Comparison of ENCODE assay signal across 15 mouse cellular contexts in genomic region chr7:99704736-99705519, GRCm38 (mm10). TPM values are rescaled to one million over a fixed set of nuclear protein-coding genes. Genes with fewer than 3 reads are reported as not detected.
DNase-seq lines count a peak whose midpoint lies in the region; ATAC-seq and TF ChIP-seq lines count a peak whose summit lies in the region.
"Had no signal": no experiment of that assay in that cellular context is flagged by ENCODE, and none has a peak within 500 bp of the region (broad histone marks: within the 10 kb centered on the region; RNA-seq: fewer than 3 reads in every experiment).

No protein-coding gene starts in this region.

- peaks cover 44% of the 10 kb centered on the region for H3K4me1 ChIP-seq in forebrain, embryonic 10.5 days
- no peaks in the 10 kb centered on the region for H3K4me1 ChIP-seq in forebrain, embryonic 11.5 days (replicated peaks; ENCODE audit: control insufficient read depth, insufficient read depth, low read length)
- H3K4me1 ChIP-seq in intestine, embryonic 14.5 days (replicated peaks; ENCODE audit: control insufficient read depth, insufficient read depth, low read length): peaks cover 15% of the 10 kb centered on the region
- H3K4me1 ChIP-seq in intestine, embryonic 15.5 days (replicated peaks): peaks cover 23% of the 10 kb centered on the region
- H3K4me1 ChIP-seq in midbrain, embryonic 10.5 days: peaks cover 39% of the 10 kb centered on the region
- H3K4me1 ChIP-seq in midbrain, embryonic 11.5 days (ENCODE audit: control insufficient read depth, insufficient read depth, low read length): peaks cover 4% of the 10 kb centered on the region; the same call in 1 of the 2 replicates
- peaks cover 15% of the 10 kb centered on the region; the same call in 1 of the 2 replicates for H3K4me1 ChIP-seq in small intestine, adult 2 months (ENCODE audit: control insufficient read depth, insufficient read depth, insufficient read length, low read length)

- H3K4me3 ChIP-seq in forebrain, embryonic 10.5 days: no peak overlapping the region
- H3K4me3 ChIP-seq in forebrain, embryonic 11.5 days (ENCODE audit: low read depth, low read length): no peak overlapping the region
- H3K4me3 ChIP-seq in intestine, embryonic 14.5 days (ENCODE audit: low read depth, low read length): no peak overlapping the region
- no peak overlapping the region for H3K4me3 ChIP-seq in intestine, embryonic 15.5 days (replicated peaks)
- no peak overlapping the region for H3K4me3 ChIP-seq in midbrain, embryonic 10.5 days
- no peak overlapping the region for H3K4me3 ChIP-seq in midbrain, embryonic 11.5 days (ENCODE audit: low read depth, low read length)
- peak overlapping the region; percentile 39 for H3K4me3 ChIP-seq in small intestine, adult 2 months (ENCODE audit: low read depth, low read length)
- H3K4me3 ChIP-seq: embryonic facial prominence, embryonic 15.5 days had no signal

- H3K4me2 ChIP-seq in forebrain, embryonic 11.5 days (ENCODE audit: low read depth, low read length, severe bottlenecking): no peak overlapping the region
- H3K4me2 ChIP-seq in intestine, embryonic 14.5 days (ENCODE audit: low read length): 0 out of 2 replicates have a peak overlapping the region, but pooled peaks have one; percentile 5
- no peak overlapping the region for H3K4me2 ChIP-seq in intestine, embryonic 15.5 days (replicated peaks)
- no peak overlapping the region for H3K4me2 ChIP-seq in midbrain, embryonic 11.5 days
- H3K4me2 ChIP-seq: embryonic facial prominence, embryonic 15.5 days had no signal

- ATAC-seq in forebrain, embryonic 11.5 days (replicated peaks; ENCODE audit: low FRiP score): no peak
- no peak for ATAC-seq in intestine, embryonic 14.5 days (replicated peaks; ENCODE audit: low FRiP score, low TSS enrichment, low read depth)
- no peak for ATAC-seq in intestine, embryonic 15.5 days
- ATAC-seq in midbrain, embryonic 11.5 days (ENCODE audit: low FRiP score): no peak

- TF ChIP-seq CTCF in small intestine, adult 2 months (IDR thresholded peaks at IDR 0.05; ENCODE audit: extremely low read depth, insufficient read length, insufficient replicate concordance, low read depth, low read length): no peak

- 85% methylated on average over 3 of the region's 3 CpGs for WGBS in forebrain, embryonic 10.5 days
- WGBS in forebrain, embryonic 11.5 days: 87% methylated on average over 3 of the region's 3 CpGs
- WGBS in intestine, embryonic 14.5 days: 79% methylated on average over 3 of the region's 3 CpGs
- WGBS in intestine, embryonic 15.5 days: 84% methylated on average over 3 of the region's 3 CpGs
- 85% methylated on average over 3 of the region's 3 CpGs for WGBS in midbrain, embryonic 10.5 days
- WGBS in midbrain, embryonic 11.5 days: 81% methylated on average over 3 of the region's 3 CpGs
- 88% methylated on average over 3 of the region's 3 CpGs for WGBS in small intestine, adult 2 months

- 0 out of 2 replicates have a peak, but pooled peaks cover 12% of the 10 kb centered on the region for H3K27me3 ChIP-seq in forebrain, embryonic 10.5 days (ENCODE audit: poor library complexity, severe bottlenecking)
- H3K27me3 ChIP-seq in forebrain, embryonic 11.5 days (ENCODE audit: control insufficient read depth, insufficient read depth, low read length): no peaks in the 10 kb centered on the region
- no peaks in the 10 kb centered on the region for H3K27me3 ChIP-seq in intestine, embryonic 14.5 days (replicated peaks; ENCODE audit: control insufficient read depth, insufficient read depth, low read length)
- H3K27me3 ChIP-seq in intestine, embryonic 15.5 days (replicated peaks): no peaks in the 10 kb centered on the region; the same call in 1 of the 2 replicates
- peaks cover 15% of the 10 kb centered on the region; the same call in 1 of the 2 replicates for H3K27me3 ChIP-seq in midbrain, embryonic 10.5 days (ENCODE audit: low read depth, poor library complexity, severe bottlenecking)
- no peaks in the 10 kb centered on the region for H3K27me3 ChIP-seq in midbrain, embryonic 11.5 days (ENCODE audit: control insufficient read depth, insufficient read depth, low read length)
- H3K27me3 ChIP-seq in small intestine, adult 2 months (ENCODE audit: control insufficient read depth, insufficient read depth, low read length): no peaks in the 10 kb centered on the region
- H3K27me3 ChIP-seq: embryonic facial prominence, embryonic 15.5 days had no signal

- no peak for DNase-seq in forebrain, embryonic 10.5 days (ENCODE audit: extremely low spot score, low spot score)
- DNase-seq in forebrain, embryonic 11.5 days (ENCODE audit: low spot score): no peak
- no peak for DNase-seq in intestine, embryonic 14.5 days (ENCODE audit: low spot score)
- no peak for DNase-seq in midbrain, embryonic 10.5 days (ENCODE audit: low spot score)
- DNase-seq in midbrain, embryonic 11.5 days (ENCODE audit: low spot score, missing footprints): no peak
- no peak for DNase-seq in frontal cortex, adult 2 months (ENCODE audit: extremely low spot score in 1 of 2, low spot score in 1 of 2)
- DNase-seq: adrenal gland, adult 8-10 months; kidney, postnatal 4 days; liver; lung, postnatal 4 days; retina, postnatal 1 day; thymus, adult 2 months had no signal

- H3K9me3 ChIP-seq in forebrain, embryonic 10.5 days: no peaks in the 10 kb centered on the region
- no peaks in the 10 kb centered on the region for H3K9me3 ChIP-seq in forebrain, embryonic 11.5 days (ENCODE audit: control insufficient read depth, low read length)
- H3K9me3 ChIP-seq in intestine, embryonic 14.5 days (ENCODE audit: control insufficient read depth, low read length): no peaks in the 10 kb centered on the region
- no peaks in the 10 kb centered on the region for H3K9me3 ChIP-seq in intestine, embryonic 15.5 days
- H3K9me3 ChIP-seq in midbrain, embryonic 10.5 days (replicated peaks): no peaks in the 10 kb centered on the region
- H3K9me3 ChIP-seq in midbrain, embryonic 11.5 days (ENCODE audit: control insufficient read depth, low read length): no peaks in the 10 kb centered on the region
- H3K9me3 ChIP-seq: embryonic facial prominence, embryonic 15.5 days had no signal

- H3K9ac ChIP-seq in forebrain, embryonic 11.5 days (ENCODE audit: low read length): no peak overlapping the region
- H3K9ac ChIP-seq in intestine, embryonic 14.5 days (ENCODE audit: low read length): no peak overlapping the region
- H3K9ac ChIP-seq in intestine, embryonic 15.5 days: no peak overlapping the region
- H3K9ac ChIP-seq in midbrain, embryonic 11.5 days (ENCODE audit: low read length): no peak overlapping the region
- H3K9ac ChIP-seq: embryonic facial prominence, embryonic 15.5 days had no signal

- H3K27ac ChIP-seq in forebrain, embryonic 10.5 days: peak overlapping the region; percentile 20; the same call in 1 of the 2 replicates
- no peak overlapping the region for H3K27ac ChIP-seq in forebrain, embryonic 11.5 days (ENCODE audit: low read depth, low read length)
- no peak overlapping the region for H3K27ac ChIP-seq in intestine, embryonic 14.5 days (ENCODE audit: low read depth)
- H3K27ac ChIP-seq in intestine, embryonic 15.5 days: no peak overlapping the region
- 0 out of 2 replicates have a peak overlapping the region, but pooled peaks have one; percentile 46 for H3K27ac ChIP-seq in midbrain, embryonic 10.5 days (replicated peaks)
- no peak overlapping the region for H3K27ac ChIP-seq in midbrain, embryonic 11.5 days (ENCODE audit: low read depth, low read length)
- peak overlapping the region; percentile 58; the same call in 1 of the 2 replicates for H3K27ac ChIP-seq in small intestine, adult 2 months (ENCODE audit: insufficient read depth, low read depth, low read length)
- H3K27ac ChIP-seq: embryonic facial prominence, embryonic 15.5 days had no signal

- no peaks in the 10 kb centered on the region for H3K36me3 ChIP-seq in forebrain, embryonic 10.5 days (replicated peaks)
- H3K36me3 ChIP-seq in forebrain, embryonic 11.5 days (ENCODE audit: control insufficient read depth, insufficient read depth, low read length): no peaks in the 10 kb centered on the region
- no peaks in the 10 kb centered on the region for H3K36me3 ChIP-seq in intestine, embryonic 14.5 days (ENCODE audit: control insufficient read depth, insufficient read depth, low read length)
- no peaks in the 10 kb centered on the region for H3K36me3 ChIP-seq in intestine, embryonic 15.5 days
- H3K36me3 ChIP-seq in midbrain, embryonic 10.5 days: no peaks in the 10 kb centered on the region
- no peaks in the 10 kb centered on the region for H3K36me3 ChIP-seq in midbrain, embryonic 11.5 days (ENCODE audit: control insufficient read depth, insufficient read depth, low read length)
- no peaks in the 10 kb centered on the region for H3K36me3 ChIP-seq in small intestine, adult 2 months (ENCODE audit: control insufficient read depth, insufficient read depth, low read length)
- H3K36me3 ChIP-seq: embryonic facial prominence, embryonic 15.5 days had no signal

- no peak for TF ChIP-seq POLR2A in small intestine, adult 2 months (IDR thresholded peaks at IDR 0.05; ENCODE audit: low read depth, low read length)

RNA-seq across cellular contexts. Expression of gene Slco2b1, which starts 6.2 kb away (rescaled TPM):
- 1.6 and 2.0 TPM in 2 replicates for polyA plus RNA-seq in forebrain, embryonic 10.5 days (2016; fragmentation: Nextera tagmentation; extraction: Ambion mirVana)
- 2.2 and 2.4 TPM in 2 replicates for polyA plus RNA-seq in forebrain, embryonic 11.5 days (2014; fragmentation: Nextera tagmentation; extraction: Ambion mirVana)
- 2.2 and 2.3 TPM in 2 replicates for polyA plus RNA-seq in intestine, embryonic 14.5 days (2014; fragmentation: Nextera tagmentation; extraction: Ambion mirVana)
- 2.7 and 3.1 TPM in 2 replicates for polyA plus RNA-seq in intestine, embryonic 15.5 days (2015; fragmentation: Nextera tagmentation; extraction: Ambion mirVana)
- polyA plus RNA-seq in midbrain, embryonic 10.5 days (2016; fragmentation: Nextera tagmentation; extraction: Ambion mirVana): 2.1 and 3.2 TPM in 2 replicates
- 2.3 and 2.5 TPM in 2 replicates for polyA plus RNA-seq in midbrain, embryonic 11.5 days (2014; fragmentation: Nextera tagmentation; extraction: Ambion mirVana)
- polyA plus RNA-seq in small intestine, adult 2 months (2012; rRNA removed): 19.3 and 28.3 TPM in 2 replicates
- polyA plus RNA-seq in frontal cortex, adult 2 months (2012; rRNA removed): 12.3 and 16.5 TPM in 2 replicates

RNA-seq across cellular contexts. Expression of gene Olfr520, which starts 25.1 kb away (rescaled TPM):
- not detected in 2 replicates for polyA plus RNA-seq in forebrain, embryonic 10.5 days (2016; fragmentation: Nextera tagmentation; extraction: Ambion mirVana)
- polyA plus RNA-seq in forebrain, embryonic 11.5 days (2014; fragmentation: Nextera tagmentation; extraction: Ambion mirVana): not detected in 2 replicates
- not detected in 2 replicates for polyA plus RNA-seq in intestine, embryonic 14.5 days (2014; fragmentation: Nextera tagmentation; extraction: Ambion mirVana)
- polyA plus RNA-seq in intestine, embryonic 15.5 days (2015; fragmentation: Nextera tagmentation; extraction: Ambion mirVana): not detected in 2 replicates
- polyA plus RNA-seq in midbrain, embryonic 10.5 days (2016; fragmentation: Nextera tagmentation; extraction: Ambion mirVana): not detected in 2 replicates
- not detected in 2 replicates for polyA plus RNA-seq in midbrain, embryonic 11.5 days (2014; fragmentation: Nextera tagmentation; extraction: Ambion mirVana)
- polyA plus RNA-seq in small intestine, adult 2 months (2012; rRNA removed): not detected in 2 replicates
- 0.06 TPM in 1 of 2 replicates, not detected in the other for polyA plus RNA-seq in frontal cortex, adult 2 months (2012; rRNA removed)
- polyA plus RNA-seq: embryonic facial prominence, embryonic 15.5 days; thymus, adult 2 months had no signal

RNA-seq across cellular contexts. Expression of gene Olfr521, which starts 58.4 kb away (rescaled TPM):
- polyA plus RNA-seq in forebrain, embryonic 10.5 days (2016; fragmentation: Nextera tagmentation; extraction: Ambion mirVana): not detected in 2 replicates
- polyA plus RNA-seq in forebrain, embryonic 11.5 days (2014; fragmentation: Nextera tagmentation; extraction: Ambion mirVana): not detected in 2 replicates
- not detected in 2 replicates for polyA plus RNA-seq in intestine, embryonic 14.5 days (2014; fragmentation: Nextera tagmentation; extraction: Ambion mirVana)
- not detected in 2 replicates for polyA plus RNA-seq in intestine, embryonic 15.5 days (2015; fragmentation: Nextera tagmentation; extraction: Ambion mirVana)
- polyA plus RNA-seq in midbrain, embryonic 10.5 days (2016; fragmentation: Nextera tagmentation; extraction: Ambion mirVana): not detected in 2 replicates
- not detected in 2 replicates for polyA plus RNA-seq in midbrain, embryonic 11.5 days (2014; fragmentation: Nextera tagmentation; extraction: Ambion mirVana)
- not detected in 2 replicates for polyA plus RNA-seq in small intestine, adult 2 months (2012; rRNA removed)
- not detected in 2 replicates for polyA plus RNA-seq in frontal cortex, adult 2 months (2012; rRNA removed)
- polyA plus RNA-seq: embryonic facial prominence, embryonic 15.5 days; thymus, adult 2 months had no signal

Comparison
In these comparisons a context has a peak if more than half of its experiments do, and no peak if none do; other contexts are left out.
1. H3K27ac ChIP-seq: peak in forebrain, embryonic 10.5 days (single experiment), midbrain, embryonic 10.5 days (single experiment) and small intestine, adult 2 months (single experiment); none in forebrain, embryonic 11.5 days (single experiment), intestine, embryonic 14.5 days (single experiment), intestine, embryonic 15.5 days (single experiment) and midbrain, embryonic 11.5 days (single experiment).